Mouse (Mus musculus) MEL (cell line): ENCODE measurements around the gene Tifab. TPM values are rescaled to one million over a fixed set of nuclear protein-coding genes. Genes with fewer than 3 reads are reported as not detected.

Experiments
- DNase-seq: peaks from one replicate; pipeline ENCODE4 v3.0.0; 2011; ENCODE audit warnings: low read depth, low spot score
- H3K27ac ChIP-seq: 2 replicates; pipeline ENCODE4 v1.5.1; 2012; ENCODE audit warnings: low read depth, mild to moderate bottlenecking, control low read depth, low read length, moderate library complexity; ENCODE audit not compliant: control insufficient read depth
- H3K27me3 ChIP-seq, 2 experiments: fragments of 150-350 bp in 1 of 2; sonication (generic) in 1 of 2; 2 replicates each; pipeline ENCODE4 v1.6.1; 2012; ENCODE audit warnings: low read length in 2 of 2, mild to moderate bottlenecking in 2 of 2, improper control_type of control experiment in 1 of 2, moderate library complexity in 1 of 2; ENCODE audit not compliant: insufficient read depth in 2 of 2, control insufficient read depth in 1 of 2
- H3K36me3 ChIP-seq, 2 experiments: 2 replicates each; pipeline ENCODE4 v1.6.1; 2012 to 2014; ENCODE audit warnings: low read length in 2 of 2, improper control_type of control experiment in 1 of 2, inconsistent platforms in 1 of 2, mild to moderate bottlenecking in 1 of 2; ENCODE audit not compliant: insufficient read depth in 2 of 2, control insufficient read depth in 1 of 2
- H3K4me1 ChIP-seq, 2 experiments: fragments of 150-350 bp in 1 of 2; sonication (generic) in 1 of 2; 2 replicates each; pipeline ENCODE4 v1.6.1; 2012; ENCODE audit warnings: low read length in 2 of 2, improper control_type of control experiment in 1 of 2, mild to moderate bottlenecking in 1 of 2; ENCODE audit not compliant: insufficient read depth in 2 of 2, control insufficient read depth in 1 of 2
- H3K4me3 ChIP-seq, 2 experiments: fragments of 150-350 bp in 1 of 2; sonication (generic) in 1 of 2; 2 replicates each; pipeline ENCODE4 v1.5.1; 2012; ENCODE audit warnings: low read depth in 2 of 2, low read length in 2 of 2, mild to moderate bottlenecking in 2 of 2, moderate library complexity in 2 of 2, control low read depth in 1 of 2, improper control_type of control experiment in 1 of 2; ENCODE audit not compliant: control insufficient read depth in 1 of 2, insufficient read depth in 1 of 2
- H3K79me2 ChIP-seq: 2 replicates; pipeline ENCODE4 v1.6.1; 2012; ENCODE audit warnings: mild to moderate bottlenecking, low read length, moderate library complexity; ENCODE audit not compliant: control insufficient read depth, poor library complexity, insufficient read depth
- H3K9ac ChIP-seq: 2 replicates; pipeline ENCODE4 v1.6.1; 2012; ENCODE audit warnings: low read depth, mild to moderate bottlenecking, control low read depth, low read length, moderate library complexity; ENCODE audit not compliant: control insufficient read depth, poor library complexity, severe bottlenecking
- H3K9me3 ChIP-seq: fragments of 150-350 bp; sonication (generic); replicated peaks from 2 replicates; pipeline ENCODE4 v1.6.1; 2012; ENCODE audit warnings: mild to moderate bottlenecking, low read length, improper control_type of control experiment, moderate library complexity; ENCODE audit not compliant: insufficient read depth
- CHD2 ChIP-seq: IDR thresholded peaks from 2 replicates; pipeline ENCODE4 v1.6.1; 2011; ENCODE audit warnings: low read length, improper control_type of control experiment
- CTCF ChIP-seq, 3 experiments: IDR thresholded peaks in 2 of 3; conservative IDR thresholded peaks in 1 of 3; 2 replicates each; pipeline ENCODE4 v1.5.1; 2011 to 2012; ENCODE audit warnings: low read length in 3 of 3, low read depth in 2 of 3, mild to moderate bottlenecking in 2 of 3, improper control_type of control experiment in 1 of 3, inconsistent platforms in 1 of 3, mixed read lengths in 1 of 3, moderate library complexity in 1 of 3; ENCODE audit not compliant: control insufficient read depth in 1 of 3, insufficient read depth in 1 of 3, poor library complexity in 1 of 3, severe bottlenecking in 1 of 3
- ELF1 ChIP-seq: IDR thresholded peaks from 2 replicates; pipeline ENCODE4 v1.6.1; 2014; ENCODE audit warnings: low read depth, mild to moderate bottlenecking, inconsistent platforms, low read length, improper control_type of control experiment, moderate library complexity
- EP300 ChIP-seq, 2 experiments: IDR thresholded peaks; 2 replicates each; pipeline ENCODE4 v1.6.1; 2011; ENCODE audit warnings: improper control_type of control experiment in 2 of 2, low read length in 2 of 2, low read depth in 1 of 2, mild to moderate bottlenecking in 1 of 2
- GABPA ChIP-seq: IDR thresholded peaks from 2 replicates; pipeline ENCODE4 v1.6.1; 2012; ENCODE audit warnings: low read depth, mild to moderate bottlenecking, inconsistent platforms, low read length, improper control_type of control experiment, moderate library complexity
- HCFC1 ChIP-seq: IDR thresholded peaks from 2 replicates; pipeline ENCODE4 v1.6.1; 2012; ENCODE audit warnings: low read depth, mild to moderate bottlenecking, inconsistent platforms, low read length, improper control_type of control experiment, moderate library complexity
- JUND ChIP-seq: IDR thresholded peaks from 2 replicates; pipeline ENCODE4 v1.6.1; 2011; ENCODE audit warnings: low read depth, mild to moderate bottlenecking, improper control_type of control experiment, low read length
- KAT2A ChIP-seq: conservative IDR thresholded peaks from 2 replicates; pipeline ENCODE4 v1.6.1; 2012; ENCODE audit warnings: low read depth, low read length, improper control_type of control experiment, inconsistent platforms
- MEF2A ChIP-seq: IDR thresholded peaks from 2 replicates; pipeline ENCODE4 v1.6.1; 2014; ENCODE audit warnings: low read depth, mild to moderate bottlenecking, inconsistent platforms, low read length, improper control_type of control experiment; ENCODE audit not compliant: poor library complexity, insufficient replicate concordance, severe bottlenecking; ENCODE audit errors: extremely low read depth
- MXI1 ChIP-seq: IDR thresholded peaks from 2 replicates; pipeline ENCODE4 v1.6.1; 2011; ENCODE audit warnings: mild to moderate bottlenecking, low read depth, low read length, improper control_type of control experiment
- MYB ChIP-seq: IDR thresholded peaks from 2 replicates; pipeline ENCODE4 v1.6.1; 2011; ENCODE audit warnings: mild to moderate bottlenecking, low read depth, low read length, improper control_type of control experiment
- MYC ChIP-seq: IDR thresholded peaks from 2 replicates; pipeline ENCODE4 v1.6.1; 2011; ENCODE audit warnings: low read depth, mild to moderate bottlenecking, low read length, improper control_type of control experiment, moderate library complexity
- NELFE ChIP-seq: IDR thresholded peaks from 2 replicates; pipeline ENCODE4 v1.6.1; 2011; ENCODE audit warnings: low read depth, low read length, improper control_type of control experiment
- NRF1 ChIP-seq: IDR thresholded peaks from 2 replicates; pipeline ENCODE4 v1.6.1; 2014; ENCODE audit warnings: low read depth, mild to moderate bottlenecking, inconsistent platforms, low read length, improper control_type of control experiment, moderate library complexity; ENCODE audit not compliant: poor library complexity, insufficient read depth, severe bottlenecking
- POLR2AphosphoS2 ChIP-seq: IDR thresholded peaks from 2 replicates; pipeline ENCODE4 v1.6.1; 2011; ENCODE audit warnings: low read length, improper control_type of control experiment
- POLR2AphosphoS5 ChIP-seq: IDR thresholded peaks from 2 replicates; pipeline ENCODE4 v1.6.1; 2012; ENCODE audit warnings: low read depth, borderline replicate concordance, mild to moderate bottlenecking, inconsistent platforms, low read length, moderate library complexity, mixed read lengths
- SMC3 ChIP-seq: IDR thresholded peaks from 2 replicates; pipeline ENCODE4 v1.6.1; 2011; ENCODE audit warnings: low read depth, low read length, improper control_type of control experiment
- TBP ChIP-seq: IDR thresholded peaks from 2 replicates; pipeline ENCODE4 v1.8.0; 2011; ENCODE audit warnings: low read depth, low read length, improper control_type of control experiment
- UBTF ChIP-seq: IDR thresholded peaks from 2 replicates; pipeline ENCODE4 v1.6.1; 2012; ENCODE audit warnings: low read depth, mild to moderate bottlenecking, inconsistent platforms, low read length, improper control_type of control experiment, moderate library complexity, borderline replicate concordance; ENCODE audit not compliant: insufficient read depth
- USF2 ChIP-seq, 2 experiments: IDR thresholded peaks; 2 replicates each; pipeline ENCODE4 v1.6.1; 2011 to 2012; ENCODE audit warnings: improper control_type of control experiment in 2 of 2, low read length in 2 of 2, borderline replicate concordance in 1 of 2, inconsistent platforms in 1 of 2, low read depth in 1 of 2, mild to moderate bottlenecking in 1 of 2; ENCODE audit not compliant: insufficient read depth in 1 of 2
- ZKSCAN1 ChIP-seq: IDR thresholded peaks from 2 replicates; pipeline ENCODE4 v1.6.1; 2012; ENCODE audit warnings: low read depth, mild to moderate bottlenecking, inconsistent platforms, low read length, improper control_type of control experiment, moderate library complexity
- ZMIZ1 ChIP-seq: IDR thresholded peaks from 2 replicates; pipeline ENCODE4 v1.6.1; 2012; ENCODE audit warnings: low read depth, mild to moderate bottlenecking, inconsistent platforms, low read length, improper control_type of control experiment, moderate library complexity
- ZNF384 ChIP-seq: IDR thresholded peaks from 2 replicates; pipeline ENCODE4 v1.6.1; 2012; ENCODE audit warnings: low read depth, mild to moderate bottlenecking, inconsistent platforms, low read length, improper control_type of control experiment
- polyA plus RNA-seq, 2 experiments: library from polyadenylated mRNA; stranded (reverse) in 1 of 2; unstranded in 1 of 2; fragments of >175 nt in 1 of 2; fragments of >200 nt in 1 of 2; gene quantifications; 2 replicates each; pipeline versions ENCODE4 v1.2.1 to v1.2.4; 2012; ENCODE audit warnings: low replicate concordance in 2 of 2, low read depth in 1 of 2; ENCODE audit not compliant: insufficient read length in 2 of 2, insufficient read depth in 1 of 2, missing spikeins in 1 of 2
- total RNA-seq: library from RNA; depleted of rRNA; stranded (reverse); fragments of 300-350 nt; gene quantifications from 2 replicates; pipeline ENCODE4 v1.2.3, GENCODE M21; 2012

Gene Tifab
- total and polyA plus RNA-seq, 3 experiments: not detected

GRCm38 (mm10) chr13:56172901-56173545, 5.7 kb downstream of the Tifab start:
- Histone ChIP-seq H3K27ac (no peak overlapping the region), H3K27me3 (no peaks in the 10 kb centered on the region), H3K4me3 (no peak overlapping the region), H3K4me1 (no peaks in the 10 kb centered on the region), H3K9me3 (no peaks in the 10 kb centered on the region), H3K9ac (no peak overlapping the region), H3K79me2 (no peaks in the 10 kb centered on the region), H3K36me3 (no peaks in the 10 kb centered on the region)
- TF ChIP-seq JUND: no peak
- TF ChIP-seq EP300 (IDR thresholded peaks at IDR 0.05; ENCODE audit: low read depth in 1 of 2, low read length in 2 of 2): no peak
- TF ChIP-seq HCFC1: no peak
- no peak for TF ChIP-seq KAT2A
- no peak for TF ChIP-seq NRF1
- no peak for TF ChIP-seq MEF2A
- no peak for TF ChIP-seq ZMIZ1
- TF ChIP-seq MYC: no peak
- TF ChIP-seq CTCF (IDR thresholded peaks at IDR 0.05 in 2 of 3, conservative IDR thresholded peaks at IDR 0.05 in 1 of 3; ENCODE audit: control insufficient read depth in 1 of 3, insufficient read depth in 1 of 3, low read depth in 2 of 3, low read length in 3 of 3, poor library complexity in 1 of 3, severe bottlenecking in 1 of 3): no peak
- no peak for TF ChIP-seq POLR2AphosphoS5
- TF ChIP-seq MYB: no peak
- TF ChIP-seq CHD2: no peak
- TF ChIP-seq ZKSCAN1: no peak
- no peak for TF ChIP-seq POLR2AphosphoS2
- TF ChIP-seq USF2 (IDR thresholded peaks at IDR 0.05; ENCODE audit: borderline replicate concordance in 1 of 2, insufficient read depth in 1 of 2, low read depth in 1 of 2, low read length in 2 of 2): no peak
- TF ChIP-seq UBTF: no peak
- TF ChIP-seq TBP: no peak
- no peak for TF ChIP-seq GABPA
- TF ChIP-seq NELFE: no peak
- no peak for TF ChIP-seq ZNF384
- no peak for DNase-seq

- no peak for DNase-seq
- Histone ChIP-seq H3K4me3 (no peak overlapping the region), H3K9me3 (no peaks in the 10 kb centered on the region)
- no peak for TF ChIP-seq SMC3
- TF ChIP-seq ELF1: no peak
- no peak for TF ChIP-seq MXI1
- TF ChIP-seq, all 39 proteins: peak for 0
- no peaks in the 10 kb centered on the region for H3K4me1 ChIP-seq
- no peak overlapping the region for H3K27ac ChIP-seq
- no peaks in the 10 kb centered on the region for H3K27me3 ChIP-seq
- no peak overlapping the region for H3K9ac ChIP-seq
- no peaks in the 10 kb centered on the region for H3K79me2 ChIP-seq
- no peaks in the 10 kb centered on the region for H3K36me3 ChIP-seq
Measured at GRCm38 (mm10) chr13:56172106-56172505, 6.6 kb downstream of the Tifab start.
